Mouse (Mus musculus) megakaryocyte-erythroid progenitor cell, adult 5 weeks (primary cell): ENCODE data around the gene Drd4. TPM values are rescaled to one million over a fixed set of nuclear protein-coding genes. Genes with fewer than 3 reads are reported as not detected.

Source experiments
- polyA plus RNA-seq: library from polyadenylated mRNA; stranded (reverse); fragments of >175 nt; gene quantifications from 2 replicates; pipeline ENCODE4 v1.2.3, GENCODE M21; 2012

The Drd4 gene
- polyA plus RNA-seq = 0.03 TPM in 1 of 2 replicates, not detected in the other

GRCm38 (mm10) chr7:141291921-141292582 lies at the start of gene Drd4:
Drd4 (plus strand) TSS chr7:141292006.

GRCm38 (mm10) chr7:141265739-141266561 lies 25.9 kb upstream of the Drd4 start, which contains the start of gene Irf7:
Irf7 (minus strand) TSS chr7:141266481.

GRCm38 (mm10) chr7:141276546-141276945 lies 15.3 kb upstream of the Drd4 start, which contains the start of gene Cdhr5:
Cdhr5 (minus strand) TSS chr7:141276786.

GRCm38 (mm10) chr7:141278766-141279590 lies 12.8 kb upstream of the Drd4 start, which contains the start of gene Sct:
Sct (minus strand) TSS chr7:141279133.

GRCm38 (mm10) chr7:141327469-141328372 lies 35.9 kb downstream of the Drd4 start, which contains the start of the genes Deaf1 and Tmem80:
Deaf1 (minus strand) TSS chr7:141327690.
Tmem80 (plus strand) TSS chr7:141327739.

GRCm38 (mm10) chr7:141338576-141339131 lies 46.8 kb downstream of the Drd4 start, which contains the start of gene Eps8l2:
Eps8l2 (plus strand) TSS chr7:141338880.

Other genes with a start within 250 kb of the Drd4 start
- gene B4galnt4, start 230.9 kb upstream of the Drd4 start, polyA plus RNA-seq = 5.3 and 7.4 TPM in 2 replicates
- 5.2 and 6.1 TPM in 2 replicates for gene Pkp3, start 213.8 kb upstream of the Drd4 start, polyA plus RNA-seq
- gene Sigirr, start 191.4 kb upstream of the Drd4 start, polyA plus RNA-seq = 25.0 and 28.0 TPM in 2 replicates
- not detected in 2 replicates for gene Ano9, start 174.2 kb upstream of the Drd4 start, polyA plus RNA-seq
- 57.1 and 69.8 TPM in 2 replicates for gene Ptdss2, start 169.6 kb upstream of the Drd4 start, polyA plus RNA-seq
- 24.0 and 25.0 TPM in 2 replicates for gene Rnh1, start 119.1 kb upstream of the Drd4 start, polyA plus RNA-seq
- gene Hras, start 98.0 kb upstream of the Drd4 start, polyA plus RNA-seq = 41.0 and 48.4 TPM in 2 replicates
- 6.8 and 8.0 TPM in 2 replicates for gene Lrrc56, start 97.8 kb upstream of the Drd4 start, polyA plus RNA-seq
- gene Lmntd2, start 77.9 kb upstream of the Drd4 start, polyA plus RNA-seq = 0.20 and 0.49 TPM in 2 replicates
- gene Rassf7, start 76.1 kb upstream of the Drd4 start, polyA plus RNA-seq = 13.1 and 15.1 TPM in 2 replicates
- gene Phrf1, start 63.2 kb upstream of the Drd4 start, polyA plus RNA-seq = 130 and 156 TPM in 2 replicates
- 47.5 and 78.3 TPM in 2 replicates for gene Irf7, start 25.5 kb upstream of the Drd4 start, polyA plus RNA-seq
- 0.04 TPM in 1 of 2 replicates, not detected in the other for gene Cdhr5, start 15.2 kb upstream of the Drd4 start, polyA plus RNA-seq
- gene Sct, start 12.9 kb upstream of the Drd4 start, polyA plus RNA-seq = not detected in 2 replicates
- 77.8 and 93.7 TPM in 2 replicates for gene Deaf1, start 35.7 kb downstream of the Drd4 start, polyA plus RNA-seq
- 11.4 and 11.9 TPM in 2 replicates for gene Tmem80, start 35.7 kb downstream of the Drd4 start, polyA plus RNA-seq
- 0.39 and 1.3 TPM in 2 replicates for gene Eps8l2, start 46.9 kb downstream of the Drd4 start, polyA plus RNA-seq
- 342 and 397 TPM in 2 replicates for gene Taldo1, start 100.2 kb downstream of the Drd4 start, polyA plus RNA-seq
- gene Gatd1, start 122.1 kb downstream of the Drd4 start, polyA plus RNA-seq = 8.0 and 12.4 TPM in 2 replicates
- gene Cend1, start 137.5 kb downstream of the Drd4 start, polyA plus RNA-seq = not detected in 2 replicates
- 79.5 and 83.9 TPM in 2 replicates for gene Slc25a22, start 145.9 kb downstream of the Drd4 start, polyA plus RNA-seq
- gene Pidd1, start 152.0 kb downstream of the Drd4 start, polyA plus RNA-seq = 53.9 and 66.7 TPM in 2 replicates
- gene Rplp2, start 155.4 kb downstream of the Drd4 start, polyA plus RNA-seq = 8,310 and 8,668 TPM in 2 replicates
- 168 and 188 TPM in 2 replicates for gene Pnpla2, start 163.2 kb downstream of the Drd4 start, polyA plus RNA-seq
- 20.9 and 46.2 TPM in 2 replicates for gene Cracr2b, start 169.1 kb downstream of the Drd4 start, polyA plus RNA-seq
- gene Cd151, start 175.4 kb downstream of the Drd4 start, polyA plus RNA-seq = 19.8 and 21.9 TPM in 2 replicates
- gene Polr2l, start 183.1 kb downstream of the Drd4 start, polyA plus RNA-seq = 70.2 and 83.1 TPM in 2 replicates
- 27.3 and 28.2 TPM in 2 replicates for gene Tspan4, start 183.2 kb downstream of the Drd4 start, polyA plus RNA-seq
- gene Chid1, start 247.9 kb downstream of the Drd4 start, polyA plus RNA-seq = 17.8 and 29.0 TPM in 2 replicates